Mouse (Mus musculus) mature B cell (primary cell): ENCODE measurements around the gene Agpat2.

Experiments
- in situ Hi-C: fragments of 300-500 bp; cut with MboI; formaldehyde crosslinking; loops from 2 replicates; pipeline ENCODE4 v1.14.3; 2019

The Agpat2 gene

GRCm38 (mm10) chr2:26595725-26596435 is 8.3 kb downstream of the Agpat2 start:
- in situ Hi-C loops = no loop called here

- in situ Hi-C loops = no loop called here
Measured at GRCm38 (mm10) chr2:26594934-26595724, 9.1 kb downstream of the Agpat2 start.

DNA sequence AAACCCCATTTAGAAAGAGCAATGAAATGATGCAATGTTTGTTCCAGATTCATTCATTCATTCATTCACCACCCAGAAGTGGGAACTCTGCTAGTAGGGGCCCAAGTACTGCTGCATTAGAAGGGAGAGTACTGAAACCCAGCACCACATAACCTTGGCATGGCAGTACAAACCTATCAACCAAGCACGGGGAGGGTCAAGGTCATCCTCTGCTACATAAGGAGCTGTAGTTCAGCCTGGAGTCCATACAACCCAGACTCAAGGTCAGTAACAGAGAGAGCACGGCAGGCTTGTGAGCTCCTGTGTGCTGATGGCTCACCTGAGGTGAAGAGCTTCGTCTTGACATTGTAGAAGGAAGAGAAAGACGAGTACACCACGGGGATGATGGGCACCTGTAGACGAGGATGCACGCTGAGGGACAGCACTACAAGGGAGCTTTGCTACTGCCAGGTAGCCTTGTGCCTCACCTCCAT is 9.7 kb downstream of the Agpat2 start:
- in situ Hi-C loops = no loop called here

DNA sequence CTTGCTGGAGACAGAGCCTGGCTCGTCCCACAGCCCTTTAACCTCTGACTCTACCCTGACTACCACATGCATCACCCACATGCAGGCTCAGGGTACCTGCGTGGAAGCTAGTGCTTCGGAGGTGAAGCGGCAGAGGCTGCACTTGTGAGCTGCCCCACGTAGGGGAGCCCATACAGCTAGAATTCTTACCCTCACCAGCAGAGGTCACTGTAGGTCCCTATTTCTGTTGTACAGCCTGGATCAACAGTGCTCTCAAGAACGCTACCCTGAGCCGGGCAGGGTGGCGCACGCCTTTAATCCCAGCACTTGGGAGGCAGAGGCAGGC is 10.2 kb downstream of the Agpat2 start:
- in situ Hi-C loops = no loop called here

DNA sequence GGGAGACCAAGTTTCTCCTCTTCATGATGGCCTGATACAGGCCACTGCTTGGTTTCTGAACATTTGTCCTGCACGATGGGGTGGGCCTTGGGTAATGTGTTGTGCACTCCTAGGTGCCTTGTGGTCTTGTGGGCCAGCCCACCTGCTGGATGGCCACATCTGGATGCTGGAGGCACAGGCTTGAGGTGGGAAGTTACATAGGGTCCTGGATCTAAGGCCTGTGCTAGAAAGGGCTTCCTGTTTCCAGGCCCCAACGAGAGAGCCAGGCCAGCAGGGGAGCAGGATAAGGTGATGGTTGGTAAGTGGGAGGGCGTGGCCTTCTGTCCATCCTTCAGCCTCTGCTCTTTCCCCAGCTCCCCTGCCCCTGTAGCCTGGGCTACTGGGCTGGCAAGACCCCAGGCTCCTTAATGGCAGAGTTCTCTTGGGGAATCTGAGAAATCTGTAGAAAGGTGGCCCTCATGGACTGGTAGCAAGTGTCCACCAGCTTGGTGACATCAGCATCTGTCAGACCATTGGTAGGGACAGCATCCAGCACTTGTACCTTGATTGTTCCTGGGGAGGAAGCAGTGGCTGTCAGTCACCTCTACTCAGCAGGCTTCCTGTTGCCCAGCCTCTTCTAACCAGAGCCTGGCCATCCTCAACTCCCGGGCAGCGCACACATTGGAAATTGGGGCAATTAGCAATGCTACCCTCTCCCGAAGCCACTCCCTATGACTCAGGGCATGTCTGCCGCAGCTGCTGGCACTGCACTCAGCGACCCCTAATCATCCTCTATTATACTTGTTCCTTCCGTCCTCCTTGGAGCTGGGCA is 10.8 kb downstream of the Agpat2 start:
- in situ Hi-C loops = no loop called here

GRCm38 (mm10) chr2:26591416-26591815 is 12.8 kb downstream of the Agpat2 start:
- in situ Hi-C loops = no loop called here

DNA sequence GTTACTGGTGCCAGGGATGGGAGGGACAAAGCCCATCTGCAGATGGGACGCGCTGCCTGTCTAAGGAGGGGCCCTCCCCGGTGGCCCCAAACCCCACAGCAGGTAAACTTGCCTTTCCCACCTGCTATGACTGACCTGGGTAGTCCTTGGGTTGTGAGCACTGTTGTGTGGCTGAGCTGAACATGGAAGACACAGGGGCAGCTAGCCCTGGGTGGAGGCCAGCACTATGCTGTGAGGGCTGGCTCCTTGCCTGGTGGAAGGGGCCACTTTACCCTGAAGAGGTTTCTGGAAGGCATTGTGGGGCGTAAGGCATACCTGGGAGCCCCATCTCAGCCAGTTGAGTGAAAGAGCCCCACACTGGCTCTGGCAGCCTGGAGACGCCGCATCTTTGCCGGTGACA is 13.3 kb downstream of the Agpat2 start:
- in situ Hi-C loops = no loop called here

DNA sequence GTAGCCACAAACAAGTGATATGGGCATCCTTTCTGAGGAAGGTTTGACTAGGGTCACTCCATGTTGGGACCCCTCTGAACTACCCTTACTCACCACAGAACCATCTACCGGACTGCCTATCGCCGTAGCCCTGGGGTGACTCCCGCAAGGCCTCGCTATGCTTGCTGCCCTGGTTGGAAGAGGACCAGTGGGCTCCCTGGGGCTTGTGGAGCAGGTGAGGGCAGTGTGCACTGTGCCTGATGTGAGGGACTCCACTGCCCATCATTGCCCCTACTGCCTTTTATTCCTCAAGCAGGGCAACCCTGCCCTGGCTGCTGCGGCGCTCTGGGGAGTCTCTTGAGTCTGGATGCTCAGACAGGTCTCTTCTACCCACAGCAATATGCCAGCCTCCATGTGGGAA is 13.9 kb downstream of the Agpat2 start:
- in situ Hi-C loops = no loop called here

GRCm38 (mm10) chr2:26589284-26589683 is 14.9 kb downstream of the Agpat2 start:
- in situ Hi-C loops = loop anchor here (5.0 kb wide), 1 partner anchor 48 kb away; no protein-coding TSS in a partner anchor

DNA sequence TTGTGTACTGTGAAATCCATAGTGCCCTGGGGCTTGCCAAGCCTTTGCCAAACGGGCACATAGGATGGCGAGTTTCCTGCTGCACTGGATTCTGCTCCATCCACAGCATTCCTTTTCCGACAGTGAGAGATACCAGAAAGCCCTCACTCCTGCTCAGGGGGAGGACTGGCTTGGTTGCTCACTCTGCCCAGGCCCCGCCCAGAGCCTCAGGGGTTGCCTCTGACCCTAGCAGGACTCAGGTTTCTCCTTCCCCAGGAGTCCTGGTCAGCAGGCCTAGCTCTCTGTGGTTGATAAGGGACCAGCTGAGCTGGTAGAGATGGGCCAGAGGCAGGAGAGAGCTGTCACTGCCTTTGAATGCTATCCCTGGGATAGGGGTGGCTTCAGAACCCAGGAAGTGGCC is 15.6 kb downstream of the Agpat2 start:
- in situ Hi-C loops = loop anchor here (5.0 kb wide), 1 partner anchor 49 kb away; no protein-coding TSS in a partner anchor

GRCm38 (mm10) chr2:26587044-26587405 is 17.2 kb downstream of the Agpat2 start:
- in situ Hi-C loops = loop anchor here (5.0 kb wide), 1 partner anchor 50 kb away; no protein-coding TSS in a partner anchor

DNA sequence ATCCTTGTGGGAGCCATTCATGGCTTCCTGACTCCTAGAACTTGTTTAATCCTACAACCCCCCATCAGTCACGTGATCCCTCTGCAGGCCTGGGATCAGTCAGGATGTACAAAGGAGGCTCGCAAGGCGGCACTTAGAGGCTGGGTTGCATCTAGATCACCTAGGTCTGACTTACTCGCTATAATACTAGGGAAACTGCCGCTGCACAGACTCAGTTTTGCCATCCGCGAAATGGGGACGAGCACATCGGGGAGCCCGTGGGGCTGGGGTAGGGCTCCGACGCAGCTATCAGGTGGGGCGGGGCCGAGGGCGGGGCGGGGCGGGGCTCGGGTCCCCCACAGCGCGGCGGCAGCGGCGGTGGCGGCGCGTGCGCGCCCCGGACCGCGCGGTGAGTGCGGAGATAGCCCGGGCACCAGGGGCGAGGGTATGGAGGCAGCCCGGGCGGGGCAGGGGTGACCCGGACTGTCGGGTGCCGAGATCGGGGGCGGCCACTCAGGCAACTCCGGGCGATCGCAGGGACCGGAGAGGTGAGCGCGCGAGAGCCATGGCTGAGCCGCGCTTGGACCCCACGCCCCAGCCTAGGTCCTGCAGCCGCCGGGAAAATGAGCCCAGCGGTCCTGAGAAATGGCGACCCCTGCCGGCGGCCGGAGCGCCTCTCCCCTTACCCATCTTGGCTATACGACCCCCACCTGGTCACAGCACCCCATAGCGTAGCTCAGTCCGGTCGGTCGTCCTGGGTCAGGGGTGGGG is 17.7 kb downstream of the Agpat2 start, which contains the start of gene Gm20532:
Gene Gm20532, plus strand, starts transcription at position 346 of the 750 bp plus-strand sequence.
- in situ Hi-C loops = loop anchor here (5.0 kb wide), 1 partner anchor 51 kb away; no protein-coding TSS in a partner anchor

GRCm38 (mm10) chr2:26585713-26586112 is 18.5 kb downstream of the Agpat2 start:
- in situ Hi-C loops = loop anchor here (5.0 kb wide), 1 partner anchor 52 kb away; no protein-coding TSS in a partner anchor

- in situ Hi-C loops = no loop called here
Measured at GRCm38 (mm10) chr2:26583640-26584039, 20.6 kb downstream of the Agpat2 start.

GRCm38 (mm10) chr2:26582741-26583140 is 21.5 kb downstream of the Agpat2 start:
- in situ Hi-C loops = no loop called here

DNA sequence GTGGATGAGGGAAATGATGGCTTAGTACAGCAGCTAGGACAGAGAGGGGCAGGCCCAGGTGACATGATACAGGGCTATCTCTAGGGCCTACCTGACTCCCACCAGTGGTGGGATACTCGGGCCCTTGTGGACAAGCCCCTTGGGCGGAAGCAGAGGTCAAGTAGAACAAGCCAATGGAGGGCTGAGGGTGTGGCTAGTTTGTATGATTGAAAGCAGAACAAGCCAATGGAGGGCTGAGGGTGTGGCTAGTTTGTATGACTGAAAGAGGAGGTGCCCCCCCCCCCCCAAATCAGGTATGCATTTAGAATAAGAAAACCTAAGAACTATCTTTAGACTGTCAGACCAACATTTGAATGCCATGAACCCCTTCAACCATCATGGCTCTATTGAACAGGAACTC is 22.0 kb downstream of the Agpat2 start:
- in situ Hi-C loops = no loop called here

DNA sequence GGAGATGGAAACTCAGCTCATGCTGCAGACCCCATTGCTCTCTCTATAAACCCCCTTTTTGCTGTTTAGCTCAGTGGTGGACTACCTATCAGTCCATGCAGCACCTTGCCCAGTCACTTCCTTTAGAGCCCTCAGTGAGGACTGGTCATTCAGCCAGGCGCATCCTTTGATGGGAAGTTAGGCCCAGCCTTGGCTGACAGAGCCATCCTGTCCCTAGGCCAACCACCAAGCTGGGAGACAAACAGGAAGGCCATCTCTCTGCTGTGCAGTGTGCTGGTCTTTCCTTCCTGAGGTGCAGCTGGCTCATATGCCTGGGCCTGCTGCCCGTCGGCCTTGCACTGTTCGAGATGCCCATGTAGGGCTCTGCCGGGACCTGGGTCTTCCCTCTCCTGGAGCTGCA is 23.5 kb downstream of the Agpat2 start:
- in situ Hi-C loops = no loop called here

- in situ Hi-C loops = no loop called here
Measured at GRCm38 (mm10) chr2:26579714-26580113, 24.5 kb downstream of the Agpat2 start, which contains the start of gene Egfl7. Egfl7 (plus strand) TSS chr2:26580014.

DNA sequence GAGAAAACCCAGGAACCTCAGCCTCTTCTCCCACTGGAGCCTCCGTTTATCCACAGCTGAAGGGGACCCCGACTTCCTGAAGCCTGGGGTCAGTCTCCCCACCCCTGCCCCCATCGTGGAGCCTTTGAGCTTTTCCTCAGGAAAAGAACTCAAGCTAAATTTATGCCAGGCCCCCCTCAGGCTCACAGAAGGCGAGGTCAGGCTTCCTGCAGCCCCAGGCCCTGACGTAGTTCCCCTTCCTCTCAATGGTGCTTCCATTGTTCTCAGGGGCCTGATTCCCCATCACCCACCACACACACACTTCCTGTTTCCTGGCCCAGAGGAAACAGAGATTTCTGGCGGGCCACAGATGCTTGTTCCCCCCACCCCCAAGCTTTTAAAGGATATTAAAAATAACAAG is 25.8 kb downstream of the Agpat2 start:
- in situ Hi-C loops = no loop called here

DNA sequence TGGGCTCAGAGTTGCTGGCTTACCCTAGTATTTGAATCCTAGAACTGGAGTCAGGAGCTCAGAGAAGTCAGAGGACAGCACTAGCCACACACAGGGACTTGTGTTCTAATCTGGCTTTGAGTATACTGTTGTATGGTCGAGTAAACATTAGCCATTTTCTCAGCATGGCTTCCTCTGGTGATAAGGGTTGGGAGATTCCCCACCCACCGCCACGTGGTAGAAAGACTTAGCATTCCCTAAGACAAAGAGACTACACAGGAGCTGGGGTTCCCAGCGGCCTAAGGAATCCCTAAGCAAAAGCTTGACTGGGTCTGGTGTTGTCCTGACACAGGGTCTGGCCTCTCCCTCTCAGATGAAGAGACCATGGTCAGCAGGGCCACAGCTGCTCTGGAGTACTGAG is 27.8 kb downstream of the Agpat2 start:
- in situ Hi-C loops = no loop called here

- in situ Hi-C loops = no loop called here
Measured at GRCm38 (mm10) chr2:26575865-26576264, 28.4 kb downstream of the Agpat2 start.
